Mouse (Mus musculus) megakaryocyte-erythroid progenitor cell, adult 5-6 weeks (primary cell): Measurements from ENCODE around the gene Ephb2. TPM values are rescaled to one million over a fixed set of nuclear protein-coding genes. Genes with fewer than 3 reads are reported as not detected.

Experiments used
- ATAC-seq: replicated peaks from 2 replicates; pipeline ENCODE4 v1.8.0; 2016; ENCODE audit warnings: mild to moderate bottlenecking, inconsistent platforms; ENCODE audit not compliant: severe bottlenecking, poor library complexity, low FRiP score, low TSS enrichment
- total RNA-seq, 2 experiments: library from RNA; stranded (forward) in 1 of 2; stranded (reverse) in 1 of 2; fragments of 200-1000, 215-1000 nt in 1 of 2; fragments of >200 nt in 1 of 2; fragmentation: Nextera tagmentation in 1 of 2; gene quantifications; 2 replicates each; pipeline ENCODE4 v1.2.3; 2014 to 2017

The Ephb2 gene
- total RNA-seq, 2 experiments from 2014 or later, result 0.56 TPM; not detected in 1

GRCm38 (mm10) chr4:136638230-136638750, 197.5 kb downstream of the Ephb2 start:
- no peak for ATAC-seq

DNA sequence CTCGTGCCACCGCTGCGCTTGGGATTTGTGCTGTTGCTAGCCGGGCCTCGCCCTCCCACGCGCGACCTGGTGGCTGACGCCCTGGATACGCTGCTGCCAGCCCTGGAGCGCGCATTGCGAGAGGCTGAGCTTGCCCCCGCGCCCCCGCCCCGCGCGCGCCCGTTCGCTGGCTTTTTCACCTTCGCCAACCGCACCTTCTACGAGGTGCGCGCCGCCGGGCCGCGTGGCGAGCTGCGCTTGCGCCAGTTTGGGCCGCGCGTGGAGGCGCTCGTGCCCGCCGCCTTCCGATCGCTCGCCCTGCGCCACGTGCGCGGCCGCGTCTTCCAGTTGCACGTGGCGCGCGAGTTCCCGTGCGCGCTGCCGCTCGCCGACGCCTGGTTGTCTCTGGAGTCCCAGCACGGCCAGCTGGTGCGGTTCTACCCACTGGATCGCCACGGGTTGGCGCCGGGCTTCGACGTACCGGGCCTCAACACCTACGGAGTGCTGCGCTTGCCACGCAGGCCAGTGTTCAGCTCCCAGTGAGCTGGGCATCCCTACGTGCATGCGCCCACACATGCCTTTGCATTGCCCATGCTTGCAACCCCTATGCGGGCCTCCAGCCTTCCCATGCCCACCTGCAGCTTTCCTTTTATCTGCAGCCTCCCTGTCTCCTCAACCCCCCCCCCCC, 198.1 kb downstream of the Ephb2 start:
- no peak for ATAC-seq

- peak; percentile 48; the same call in 1 of the 2 replicates for ATAC-seq
Observed at GRCm38 (mm10) chr4:136636983-136637562, 198.7 kb downstream of the Ephb2 start.

GRCm38 (mm10) chr4:136636511-136636910, 199.3 kb downstream of the Ephb2 start:
- no peak for ATAC-seq

DNA sequence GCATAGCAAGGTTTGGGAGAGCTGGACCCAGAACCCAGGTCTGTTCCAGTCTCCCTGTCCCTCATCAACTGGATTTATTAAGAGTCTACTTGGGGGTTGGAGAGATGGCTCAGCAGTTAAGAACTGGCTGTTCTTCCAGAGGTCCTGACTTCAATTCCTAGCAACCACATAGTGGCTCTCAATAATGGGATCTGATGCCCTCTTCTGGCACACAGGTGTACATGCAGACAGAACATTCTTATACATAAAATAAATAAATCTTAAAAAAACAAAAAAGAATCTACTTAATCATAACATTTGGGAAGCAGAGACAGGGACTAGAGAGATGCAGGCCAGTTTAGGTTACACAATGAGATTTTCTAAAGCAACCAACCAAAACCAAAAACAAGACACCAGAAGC, 199.8 kb downstream of the Ephb2 start:
- ATAC-seq, result no peak

DNA sequence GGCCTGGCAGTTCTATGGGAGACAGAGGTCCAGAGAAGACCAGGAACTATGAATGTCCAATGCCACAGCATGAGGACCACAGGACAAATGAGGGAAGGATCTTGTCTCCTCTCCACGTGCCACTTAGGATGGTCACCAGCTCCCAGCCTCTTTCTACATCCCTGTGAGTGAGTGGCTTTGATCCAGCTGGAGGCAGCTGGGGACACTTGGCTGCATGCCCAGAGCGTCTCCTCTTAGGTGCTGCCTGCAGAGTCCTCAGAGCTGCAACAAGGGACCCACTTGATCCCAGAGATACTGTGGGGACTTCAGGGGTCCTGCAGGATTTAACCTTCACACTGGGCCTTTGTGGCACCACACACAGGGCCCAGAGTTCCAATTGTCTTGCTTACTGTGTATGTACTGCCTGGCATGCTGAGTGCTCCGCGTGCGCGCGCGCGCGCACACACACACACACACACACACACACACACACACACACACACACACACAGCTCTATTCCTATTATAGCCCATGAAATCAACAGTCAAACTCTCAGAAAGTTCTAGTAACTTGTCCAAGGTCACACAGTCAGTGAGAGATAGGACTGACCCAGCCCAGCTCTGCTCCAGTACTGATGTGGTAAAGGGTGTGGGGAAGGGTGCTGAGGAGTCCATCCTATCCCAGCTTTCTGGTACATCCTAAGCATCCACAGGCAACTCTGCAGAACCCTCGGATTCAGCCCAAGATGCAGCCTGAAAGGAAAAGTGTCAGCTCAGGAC, 204.4 kb downstream of the Ephb2 start:
- no peak for ATAC-seq

GRCm38 (mm10) chr4:136626590-136626989, 209.2 kb downstream of the Ephb2 start:
- ATAC-seq, result no peak

- no peak for ATAC-seq
Observed at GRCm38 (mm10) chr4:136622388-136622787, 213.4 kb downstream of the Ephb2 start, which contains the start of gene Lactbl1. Gene Lactbl1 (plus strand): TSS chr4:136622621.

- ATAC-seq, result no peak
Observed at GRCm38 (mm10) chr4:136621956-136622355, 213.8 kb downstream of the Ephb2 start.

- ATAC-seq, result peak; percentile 50; the same call in 1 of the 2 replicates
Observed at GRCm38 (mm10) chr4:136621336-136621735, 214.5 kb downstream of the Ephb2 start.

- ATAC-seq, result no peak
Observed at GRCm38 (mm10) chr4:136613657-136614056, 222.1 kb downstream of the Ephb2 start.

- ATAC-seq, result no peak
Observed at GRCm38 (mm10) chr4:136610387-136610856, 225.4 kb downstream of the Ephb2 start, which contains the start of gene Tex46. Gene Tex46 (plus strand): TSS chr4:136610437.

GRCm38 (mm10) chr4:136605756-136606485, 229.9 kb downstream of the Ephb2 start:
- no peak for ATAC-seq

GRCm38 (mm10) chr4:136602568-136602967, 233.2 kb downstream of the Ephb2 start, which contains the start of gene Kdm1a:
Gene Kdm1a (minus strand): TSS chr4:136602723.
- ATAC-seq, result peak; percentile 89

DNA sequence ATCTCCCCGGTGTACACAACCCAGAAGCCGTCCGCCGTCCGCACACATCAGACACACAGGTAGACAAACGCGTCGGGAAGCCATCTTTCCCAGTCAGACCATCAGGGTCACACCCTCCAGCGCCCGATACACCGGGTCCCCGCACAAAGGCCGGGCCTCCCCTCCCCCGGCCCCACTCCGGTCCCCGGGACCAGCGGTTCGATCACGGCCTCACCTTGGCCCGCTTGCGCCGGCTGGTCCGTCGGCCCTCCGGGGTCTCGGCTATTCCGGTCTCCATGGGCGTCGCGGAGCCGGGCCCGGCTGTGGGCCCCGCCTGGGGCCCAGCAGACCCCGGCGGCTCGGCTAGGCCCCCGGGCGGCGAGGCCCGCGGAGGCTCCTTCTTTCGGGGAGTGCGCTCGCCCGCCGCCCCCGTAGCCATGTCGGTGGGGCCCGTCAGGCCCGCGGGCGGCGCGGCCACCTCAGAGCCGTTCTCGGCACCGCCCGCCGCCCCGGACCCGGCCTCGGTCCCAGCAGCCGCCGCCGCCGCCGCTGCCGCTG, 233.7 kb downstream of the Ephb2 start:
- 0 out of 2 replicates have a peak, but pooled peaks have one; percentile 17 for ATAC-seq

DNA sequence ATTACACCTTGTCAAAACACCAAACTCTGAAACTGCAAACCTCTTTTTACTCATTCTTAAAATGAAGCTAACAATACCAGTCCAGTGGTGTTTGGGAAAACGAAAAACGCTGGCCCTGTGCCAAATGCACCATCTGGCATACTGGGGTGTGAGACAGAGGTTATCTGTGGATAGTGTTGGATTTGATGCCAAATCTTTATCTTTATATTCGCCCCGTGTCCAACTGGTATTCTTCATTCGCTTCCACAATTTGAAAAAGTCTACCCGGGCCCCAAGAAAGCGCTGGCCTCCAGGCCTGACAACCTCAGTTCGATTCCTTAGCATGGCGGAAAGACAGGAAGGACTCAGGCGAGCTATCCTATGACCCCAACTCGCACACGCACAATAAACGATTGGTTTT, 234.3 kb downstream of the Ephb2 start:
- peak; percentile 40 for ATAC-seq

- no peak for ATAC-seq
Observed at GRCm38 (mm10) chr4:136600536-136600935, 235.3 kb downstream of the Ephb2 start.

DNA sequence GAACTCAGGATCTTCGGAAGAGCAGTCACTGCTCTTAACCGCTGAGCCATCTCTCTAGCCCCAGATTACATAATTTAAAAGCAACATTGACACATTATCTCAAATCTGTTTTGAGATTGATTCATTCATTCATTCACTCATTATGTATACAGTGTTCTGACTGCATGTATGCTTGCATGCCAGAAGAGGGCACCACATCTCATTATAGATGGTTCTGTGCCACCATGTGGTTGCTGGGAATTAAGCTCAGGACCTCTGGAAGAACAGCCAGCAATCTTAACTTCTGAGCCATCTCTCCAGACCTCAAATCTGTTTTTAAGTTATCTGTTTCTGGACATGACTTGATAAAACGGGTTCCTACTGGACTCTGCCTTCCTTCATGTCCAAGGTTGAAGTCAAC, 235.9 kb downstream of the Ephb2 start:
- ATAC-seq, result no peak

GRCm38 (mm10) chr4:136598268-136598876, 237.4 kb downstream of the Ephb2 start:
- ATAC-seq, result no peak
